Mouse (Mus musculus) embryo, embryonic 10.5 days (tissue): ENCODE measurements at regions not wholly inside any gene's neighbourhood (a gene's known extent, or its start where the extent isn't known, plus 50 kb on each side); places are given as distances from the start of the nearest gene placed in this dataset.
A peak's percentile ranks its signal among the peaks of the same experiment; 100 is the strongest.
"Not testable (repeated sequence)": the region's sequence is repeated elsewhere in the genome, so short reads cannot be mapped to it uniquely, and the experiment has no call there.

Source experiments
- DNase-seq: peaks from one replicate; pipeline ENCODE4 v3.0.0-alpha.2; 2015; ENCODE audit warnings: low spot score

GRCm38 (mm10) chr16:71342777-71343176, 965.3 kb upstream of the Robo1 start:
- no peak for DNase-seq

- DNase-seq = no peak
Measured at GRCm38 (mm10) chr16:71344589-71344988, 963.5 kb upstream of the Robo1 start.

- peak; percentile 5 for DNase-seq
Measured at GRCm38 (mm10) chr16:71391872-71392271, 916.2 kb upstream of the Robo1 start.

- not testable (repeated sequence) for DNase-seq
Measured at GRCm38 (mm10) chr16:71434791-71435190, 873.3 kb upstream of the Robo1 start.
